Mouse (Mus musculus) intestine, embryonic 15.5 days (tissue): ENCODE results near the gene Faf1. TPM values are rescaled to one million over a fixed set of nuclear protein-coding genes. Genes with fewer than 3 reads are reported as not detected.

ENCODE experiments used
- ATAC-seq: fragments of 200-750 bp; cut with Nextera tagmentation; 2 replicates; pipeline ENCODE4 v1.8.0; 2017; ENCODE audit warnings: moderate TSS enrichment, moderate library complexity
- H3K27ac ChIP-seq: fragments of 300-500 bp; sonication (generic); 2 replicates; pipeline ENCODE4 v1.5.1; 2015; ENCODE audit warnings: mild to moderate bottlenecking, inconsistent platforms
- H3K27me3 ChIP-seq: fragments of 300-500 bp; sonication (generic); replicated peaks from 2 replicates; pipeline ENCODE4 v1.6.1; 2015; ENCODE audit warnings: inconsistent platforms
- H3K36me3 ChIP-seq: fragments of 300-500 bp; sonication (generic); 2 replicates; pipeline ENCODE4 v1.6.1; 2015; ENCODE audit warnings: inconsistent platforms
- H3K4me1 ChIP-seq: fragments of 300-500 bp; sonication (generic); replicated peaks from 2 replicates; pipeline ENCODE4 v1.6.1; 2015; ENCODE audit warnings: inconsistent platforms
- H3K4me2 ChIP-seq: fragments of 300-500 bp; sonication (generic); replicated peaks from 2 replicates; pipeline ENCODE4 v1.6.1; 2015; ENCODE audit warnings: mild to moderate bottlenecking, inconsistent platforms
- H3K4me3 ChIP-seq: fragments of 300-500 bp; sonication (generic); replicated peaks from 2 replicates; pipeline ENCODE4 v1.5.1; 2015; ENCODE audit warnings: inconsistent platforms
- H3K9ac ChIP-seq: fragments of 300-500 bp; sonication (generic); 2 replicates; pipeline ENCODE4 v1.6.1; 2015; ENCODE audit warnings: inconsistent platforms
- H3K9me3 ChIP-seq: fragments of 300-500 bp; sonication (generic); 2 replicates; pipeline ENCODE4 v1.6.1; 2016; ENCODE audit warnings: inconsistent platforms
- WGBS: fragments of 180-500 bp; shearing (Covaris S2); methylation state at CpG from one replicate; pipeline ENCODE4 v1.1.7; 2015; 5-methylcytosine and 5-hydroxymethylcytosine counted together
- polyA plus RNA-seq: library from polyadenylated mRNA; unstranded; fragments of >200 nt; fragmentation: Nextera tagmentation; extraction: Ambion mirVana; gene quantifications from 2 replicates; pipeline ENCODE4 v1.2.1, GENCODE M21; 2015

Faf1 gene
- polyA plus RNA-seq, 1 experiment from 2014 or later: 25.7 TPM

DNA sequence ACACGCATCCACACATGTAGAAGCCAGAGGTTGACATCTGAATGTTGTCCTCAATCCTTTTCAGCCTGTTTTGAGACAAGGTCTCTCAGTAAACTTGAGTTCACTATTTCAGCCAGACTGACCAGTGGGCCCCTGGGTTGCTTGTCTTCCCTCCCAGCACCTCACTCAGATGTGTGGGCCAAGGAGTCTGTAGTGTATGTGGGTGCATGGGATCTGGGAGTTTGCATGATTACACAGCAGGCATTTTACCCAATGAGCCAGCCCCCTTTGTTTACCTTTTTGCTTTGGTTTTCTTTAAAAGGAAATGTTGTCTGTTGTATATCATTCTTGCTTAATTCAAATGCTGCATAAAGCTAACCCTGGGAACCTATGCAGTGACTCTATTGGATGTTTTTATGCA is 138.8 kb downstream of the Faf1 start:
- no peak overlapping the region for H3K4me3 ChIP-seq
- no peak overlapping the region for H3K4me2 ChIP-seq
- no peak for ATAC-seq
- no peaks in the 10 kb centered on the region for H3K36me3 ChIP-seq
- H3K27me3 ChIP-seq: no peaks in the 10 kb centered on the region
- 84% methylated on average over 1 of the region's 1 CpGs for WGBS
- no peak overlapping the region for H3K27ac ChIP-seq
- no peaks in the 10 kb centered on the region for H3K4me1 ChIP-seq
- no peak overlapping the region for H3K9ac ChIP-seq
- H3K9me3 ChIP-seq: no peaks in the 10 kb centered on the region

DNA sequence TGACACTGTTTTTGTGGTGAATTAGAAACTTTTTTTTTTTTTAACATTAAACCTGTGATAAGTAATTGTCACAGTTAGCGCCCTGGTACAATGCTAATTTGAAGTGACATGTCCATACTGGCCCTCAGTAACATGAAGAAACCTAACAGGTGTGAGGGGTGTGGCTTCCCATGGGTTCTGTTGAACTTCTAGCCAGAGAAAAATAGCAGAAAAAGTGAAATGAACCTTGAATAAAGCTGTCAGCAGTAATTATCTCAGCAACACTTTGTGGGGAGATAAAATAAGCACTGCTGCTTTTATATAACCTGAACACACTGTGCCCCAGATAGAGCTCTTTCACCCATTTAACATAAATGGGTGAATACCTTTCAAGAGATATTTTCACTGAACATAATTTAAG is 139.2 kb downstream of the Faf1 start:
- no peak for ATAC-seq
- Histone ChIP-seq H3K4me1 (no peaks in the 10 kb centered on the region), H3K36me3 (no peaks in the 10 kb centered on the region), H3K4me2 (no peak overlapping the region), H3K9me3 (no peaks in the 10 kb centered on the region), H3K9ac (no peak overlapping the region), H3K4me3 (no peak overlapping the region), H3K27ac (no peak overlapping the region), H3K27me3 (no peaks in the 10 kb centered on the region)
- 87% methylated on average over 1 of the region's 1 CpGs for WGBS

GRCm38 (mm10) chr4:109819455-109819854 is 143.1 kb downstream of the Faf1 start:
- H3K9me3 ChIP-seq: no peaks in the 10 kb centered on the region
- H3K27ac ChIP-seq: no peak overlapping the region
- no peaks in the 10 kb centered on the region for H3K36me3 ChIP-seq
- H3K9ac ChIP-seq: no peak overlapping the region
- no peaks in the 10 kb centered on the region for H3K4me1 ChIP-seq
- no peak overlapping the region for H3K4me2 ChIP-seq
- no peak overlapping the region for H3K4me3 ChIP-seq
- no peak for ATAC-seq
- H3K27me3 ChIP-seq: no peaks in the 10 kb centered on the region

DNA sequence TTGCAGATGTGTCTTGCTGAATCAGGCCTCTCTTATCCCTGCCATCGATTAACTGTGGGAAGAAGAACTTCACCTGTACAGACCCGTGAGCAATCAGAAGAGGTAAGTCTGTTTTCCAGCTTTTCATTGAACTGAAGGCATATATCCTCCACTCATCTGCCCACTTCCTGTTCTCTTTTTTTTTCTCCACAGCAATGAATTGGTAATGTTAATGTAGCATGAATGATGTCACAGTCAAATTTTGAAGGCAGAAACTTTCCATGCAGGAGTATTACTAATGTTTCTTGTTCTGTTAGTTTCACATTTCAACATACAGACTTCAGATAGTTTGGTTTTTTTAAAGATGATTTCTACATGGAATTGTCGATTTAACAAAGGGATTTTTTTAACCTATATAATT is 153.4 kb downstream of the Faf1 start:
- ATAC-seq: no peak
- no peak overlapping the region for H3K4me3 ChIP-seq
- 92% methylated on average over 3 of the region's 3 CpGs for WGBS
- H3K9me3 ChIP-seq: no peaks in the 10 kb centered on the region
- H3K27me3 ChIP-seq: no peaks in the 10 kb centered on the region
- no peak overlapping the region for H3K27ac ChIP-seq
- H3K9ac ChIP-seq: no peak overlapping the region
- no peaks in the 10 kb centered on the region for H3K4me1 ChIP-seq
- no peak overlapping the region for H3K4me2 ChIP-seq
- H3K36me3 ChIP-seq: no peaks in the 10 kb centered on the region

DNA sequence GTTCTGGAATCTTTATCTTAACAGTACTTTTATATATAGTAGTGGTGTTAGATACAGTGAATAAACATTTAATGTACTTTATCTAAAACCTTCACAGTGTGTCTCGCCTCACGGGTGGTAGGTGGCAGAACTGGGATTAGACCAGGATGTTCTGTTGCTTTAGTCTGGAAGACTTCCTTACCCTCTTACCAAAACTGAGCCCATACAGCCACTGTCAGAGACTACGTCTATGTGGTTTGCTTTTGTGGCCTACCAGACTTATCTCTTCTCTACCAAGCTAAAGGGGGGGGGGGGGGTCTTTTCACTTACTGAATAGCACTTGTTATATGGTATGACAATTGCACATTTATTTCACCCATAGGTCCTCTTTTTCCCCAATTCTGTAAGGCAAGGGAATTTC is 181.5 kb downstream of the Faf1 start:
- no peaks in the 10 kb centered on the region for H3K9me3 ChIP-seq
- no peak overlapping the region for H3K9ac ChIP-seq
- H3K36me3 ChIP-seq: no peaks in the 10 kb centered on the region
- no peak overlapping the region for H3K4me2 ChIP-seq
- H3K27ac ChIP-seq: no peak overlapping the region
- no peaks in the 10 kb centered on the region for H3K4me1 ChIP-seq
- ATAC-seq: no peak
- no peak overlapping the region for H3K4me3 ChIP-seq
- 86% methylated on average over 3 of the region's 3 CpGs for WGBS
- H3K27me3 ChIP-seq: no peaks in the 10 kb centered on the region

DNA sequence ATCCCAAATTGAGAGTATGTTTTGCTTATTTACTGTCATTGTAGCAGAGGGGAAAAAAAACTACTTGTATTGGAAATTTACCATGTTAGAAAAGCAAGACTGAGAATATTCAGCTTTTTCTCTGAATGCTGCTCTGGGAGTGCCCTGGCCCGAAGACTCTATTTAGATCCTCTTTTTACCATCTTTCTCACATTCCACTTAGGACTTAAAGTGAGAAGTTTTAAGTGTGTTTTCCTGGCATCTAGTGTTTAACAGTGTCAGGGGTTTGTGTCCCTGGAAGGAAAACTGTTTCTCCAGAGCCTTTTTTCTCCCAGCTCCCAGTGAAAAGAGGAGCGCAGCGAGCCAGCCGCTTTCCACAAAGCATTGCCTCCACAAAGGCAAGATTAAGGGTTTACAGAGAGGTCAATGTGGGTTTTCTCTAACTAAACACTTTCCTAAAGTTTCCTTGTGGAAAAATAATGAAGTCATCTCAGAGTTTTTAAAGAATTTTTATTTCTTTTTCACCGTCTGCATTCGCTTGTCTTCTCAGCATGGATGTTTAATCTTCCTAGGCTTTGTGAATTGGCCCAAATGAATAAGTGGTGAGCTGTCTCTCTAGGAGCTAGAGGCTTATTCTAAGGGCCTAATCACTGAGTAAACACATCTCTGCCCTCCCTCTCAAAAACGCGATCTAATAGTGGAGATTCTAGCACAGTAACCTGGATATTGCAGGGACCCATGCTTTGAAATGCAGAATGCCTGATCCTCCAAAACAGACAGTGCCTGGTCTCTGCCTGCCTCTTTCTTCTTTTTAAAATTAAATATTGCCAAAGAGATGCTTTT is 182.4 kb downstream of the Faf1 start:
- H3K36me3 ChIP-seq: no peaks in the 10 kb centered on the region
- H3K4me2 ChIP-seq: no peak overlapping the region
- no peaks in the 10 kb centered on the region for H3K4me1 ChIP-seq
- no peaks in the 10 kb centered on the region for H3K27me3 ChIP-seq
- no peak overlapping the region for H3K27ac ChIP-seq
- no peak for ATAC-seq
- 49% methylated on average over 8 of the region's 8 CpGs for WGBS
- H3K9me3 ChIP-seq: no peaks in the 10 kb centered on the region
- no peak overlapping the region for H3K9ac ChIP-seq
- H3K4me3 ChIP-seq: no peak overlapping the region

DNA sequence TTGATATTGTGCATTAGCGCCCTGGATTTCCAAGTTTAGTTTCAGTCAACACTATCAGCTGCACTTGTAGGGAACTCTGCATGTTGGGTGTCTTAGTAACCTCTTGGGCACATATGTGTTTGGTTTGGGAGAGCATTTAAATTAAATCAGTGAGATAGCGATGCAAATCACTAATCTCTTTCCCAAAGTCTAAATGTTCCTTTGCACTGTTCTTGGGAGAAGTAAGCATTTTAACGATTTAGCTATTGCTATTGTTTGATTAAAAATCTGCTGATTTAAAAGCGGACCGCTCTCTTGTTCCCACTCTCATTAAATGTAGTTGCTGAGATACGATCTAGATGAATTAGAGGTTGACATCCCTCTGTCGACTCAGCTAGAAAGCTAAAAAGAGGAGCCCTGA is 183.0 kb downstream of the Faf1 start:
- Histone ChIP-seq H3K9me3 (no peaks in the 10 kb centered on the region), H3K27ac (no peak overlapping the region), H3K36me3 (no peaks in the 10 kb centered on the region), H3K4me3 (no peak overlapping the region), H3K9ac (no peak overlapping the region), H3K27me3 (no peaks in the 10 kb centered on the region), H3K4me1 (no peaks in the 10 kb centered on the region), H3K4me2 (no peak overlapping the region)
- no peak for ATAC-seq
- WGBS: 69% methylated on average over 7 of the region's 7 CpGs

DNA sequence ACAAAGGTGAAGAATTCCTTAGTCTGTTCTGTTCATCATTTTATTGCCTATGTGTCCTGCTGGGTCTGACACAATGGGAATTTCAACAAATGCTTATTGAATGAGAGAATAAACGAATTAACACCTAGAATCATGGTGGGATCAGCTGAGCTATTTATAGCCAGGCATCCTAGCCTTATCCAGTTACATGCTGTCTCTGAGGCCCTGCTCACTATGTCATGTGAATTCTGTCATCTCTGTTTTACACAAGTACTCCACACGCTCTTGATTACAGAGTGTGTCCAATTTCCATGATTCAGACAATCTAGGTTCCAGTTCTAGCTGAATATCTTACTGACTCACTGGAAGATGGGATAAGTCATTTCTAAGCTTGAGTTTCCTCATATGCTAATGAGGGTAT is 183.9 kb downstream of the Faf1 start:
- no peak overlapping the region for H3K9ac ChIP-seq
- no peak overlapping the region for H3K4me3 ChIP-seq
- no peak overlapping the region for H3K27ac ChIP-seq
- no peaks in the 10 kb centered on the region for H3K36me3 ChIP-seq
- no peak for ATAC-seq
- H3K9me3 ChIP-seq: no peaks in the 10 kb centered on the region
- WGBS: 71% methylated on average over 2 of the region's 2 CpGs
- no peak overlapping the region for H3K4me2 ChIP-seq
- H3K4me1 ChIP-seq: no peaks in the 10 kb centered on the region
- H3K27me3 ChIP-seq: no peaks in the 10 kb centered on the region

DNA sequence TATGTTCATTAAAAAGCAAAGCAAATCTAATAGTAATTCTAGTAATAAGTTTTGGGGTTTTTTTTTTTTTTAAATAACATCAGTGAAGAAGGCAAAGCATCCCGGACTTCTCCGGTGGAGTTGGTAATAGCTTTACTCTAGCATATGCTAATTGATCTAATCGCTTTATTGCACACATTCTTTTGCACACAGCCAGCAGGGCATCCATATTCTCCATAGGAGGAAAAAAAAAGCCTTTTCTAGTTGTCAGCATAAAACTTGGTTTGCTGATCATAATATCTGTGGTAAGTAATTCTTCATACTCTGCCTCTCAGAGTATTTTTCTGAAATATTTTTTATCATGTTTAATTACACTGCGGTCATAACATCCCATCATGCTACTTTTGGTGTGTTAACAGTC is 185.9 kb downstream of the Faf1 start:
- Histone ChIP-seq H3K27ac (no peak overlapping the region), H3K4me3 (no peak overlapping the region), H3K9ac (no peak overlapping the region), H3K36me3 (no peaks in the 10 kb centered on the region), H3K4me1 (no peaks in the 10 kb centered on the region), H3K4me2 (no peak overlapping the region), H3K9me3 (no peaks in the 10 kb centered on the region), H3K27me3 (no peaks in the 10 kb centered on the region)
- no peak for ATAC-seq
- 92% methylated on average over 4 of the region's 4 CpGs for WGBS

- Histone ChIP-seq H3K9me3 (no peaks in the 10 kb centered on the region), H3K27ac (no peak overlapping the region), H3K4me2 (no peak overlapping the region), H3K4me3 (no peak overlapping the region), H3K27me3 (no peaks in the 10 kb centered on the region), H3K9ac (no peak overlapping the region), H3K4me1 (no peaks in the 10 kb centered on the region), H3K36me3 (no peaks in the 10 kb centered on the region)
- no peak for ATAC-seq
- WGBS: 84% methylated on average over 3 of the region's 3 CpGs
Measured at GRCm38 (mm10) chr4:109863021-109863420, 186.6 kb downstream of the Faf1 start.

GRCm38 (mm10) chr4:109868897-109869484 is 192.6 kb downstream of the Faf1 start:
- 72% methylated on average over 3 of the region's 3 CpGs for WGBS
- no peak overlapping the region for H3K4me2 ChIP-seq
- H3K4me1 ChIP-seq: no peaks in the 10 kb centered on the region
- H3K27me3 ChIP-seq: no peaks in the 10 kb centered on the region
- no peaks in the 10 kb centered on the region for H3K9me3 ChIP-seq
- ATAC-seq: no peak
- no peaks in the 10 kb centered on the region for H3K36me3 ChIP-seq
- no peak overlapping the region for H3K9ac ChIP-seq
- H3K4me3 ChIP-seq: no peak overlapping the region
- no peak overlapping the region for H3K27ac ChIP-seq

DNA sequence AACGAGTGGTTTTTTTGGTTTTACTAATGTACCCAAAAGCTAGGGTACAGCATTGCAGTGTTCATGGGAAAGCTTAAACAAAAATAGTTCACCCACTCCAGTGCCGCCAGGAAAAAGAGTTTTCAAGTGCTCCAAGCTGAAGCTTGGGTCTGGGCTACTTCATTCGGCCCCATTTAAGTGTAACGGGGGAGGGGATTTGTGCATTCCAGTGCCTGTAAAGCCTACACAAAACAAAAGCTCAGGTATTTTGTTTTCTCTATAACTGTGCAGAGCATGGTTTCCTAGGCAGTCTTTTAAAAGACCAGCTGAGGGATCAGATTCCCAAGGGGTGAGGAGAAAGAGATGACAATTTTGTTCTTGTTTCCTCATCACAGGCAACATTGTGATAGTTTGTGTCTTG is 207.9 kb downstream of the Faf1 start:
- ATAC-seq: no peak
- no peak overlapping the region for H3K4me2 ChIP-seq
- H3K4me1 ChIP-seq: no peaks in the 10 kb centered on the region
- no peak overlapping the region for H3K27ac ChIP-seq
- WGBS: 57% methylated on average over 4 of the region's 4 CpGs
- no peaks in the 10 kb centered on the region for H3K9me3 ChIP-seq
- no peak overlapping the region for H3K4me3 ChIP-seq
- no peaks in the 10 kb centered on the region for H3K27me3 ChIP-seq
- no peaks in the 10 kb centered on the region for H3K36me3 ChIP-seq
- H3K9ac ChIP-seq: no peak overlapping the region

- H3K4me3 ChIP-seq: no peak overlapping the region
- no peak overlapping the region for H3K4me2 ChIP-seq
- WGBS: 89% methylated on average over 6 of the region's 6 CpGs
- H3K9ac ChIP-seq: no peak overlapping the region
- no peak overlapping the region for H3K27ac ChIP-seq
- no peak for ATAC-seq
- H3K27me3 ChIP-seq: no peaks in the 10 kb centered on the region
- no peaks in the 10 kb centered on the region for H3K4me1 ChIP-seq
- H3K36me3 ChIP-seq: 0 out of 2 replicates have a peak, but pooled peaks cover 3% of the 10 kb centered on the region
- no peaks in the 10 kb centered on the region for H3K9me3 ChIP-seq
Measured at GRCm38 (mm10) chr4:109887856-109888357, 211.5 kb downstream of the Faf1 start.
